Mouse (Mus musculus) kidney, embryonic 16.5 days (tissue): ENCODE data around the gene Mybph. TPM values are rescaled to one million over a fixed set of nuclear protein-coding genes. Genes with fewer than 3 reads are reported as not detected.

Experiments used
- ATAC-seq: fragments of 200-750 bp; cut with Nextera tagmentation; 2 replicates; pipeline ENCODE4 v1.8.0; 2017; ENCODE audit warnings: moderate TSS enrichment; ENCODE audit not compliant: low FRiP score, low TSS enrichment
- H3K27ac ChIP-seq: fragments of 300-500 bp; sonication (generic); 2 replicates; pipeline ENCODE4 v1.5.1; 2014; ENCODE audit warnings: low read length
- H3K27me3 ChIP-seq: fragments of 300-500 bp; sonication (generic); 2 replicates; pipeline ENCODE4 v1.6.1; 2014; ENCODE audit warnings: low read length, control low read depth, mixed read lengths; ENCODE audit not compliant: insufficient read depth
- H3K36me3 ChIP-seq: fragments of 300-500 bp; sonication (generic); 2 replicates; pipeline ENCODE4 v1.6.1; 2014; ENCODE audit warnings: low read length, control low read depth, mixed read lengths; ENCODE audit not compliant: insufficient read depth
- H3K4me1 ChIP-seq: fragments of 300-500 bp; sonication (generic); 2 replicates; pipeline ENCODE4 v1.6.1; 2014; ENCODE audit warnings: low read length, control low read depth, mixed read lengths; ENCODE audit not compliant: insufficient read depth
- H3K4me2 ChIP-seq: fragments of 300-500 bp; sonication (generic); replicated peaks from 2 replicates; pipeline ENCODE4 v1.6.1; 2014; ENCODE audit warnings: low read depth, low read length
- H3K4me3 ChIP-seq: fragments of 300-500 bp; sonication (generic); 2 replicates; pipeline ENCODE4 v1.5.1; 2014; ENCODE audit warnings: mild to moderate bottlenecking, low read length
- H3K9ac ChIP-seq: fragments of 300-500 bp; sonication (generic); replicated peaks from 2 replicates; pipeline ENCODE4 v1.6.1; 2014; ENCODE audit warnings: low read length
- H3K9me3 ChIP-seq: fragments of 300-500 bp; sonication (generic); 2 replicates; pipeline ENCODE4 v1.6.1; 2016; ENCODE audit warnings: low read length, control low read depth
- WGBS: fragments of 180-500 bp; shearing (Covaris S2); extraction: QIAGEN DNeasy Blood & Tissue Kit; methylation state at CpG from one replicate; pipeline ENCODE4 v1.1.7; 2014; 5-methylcytosine and 5-hydroxymethylcytosine counted together
- polyA plus RNA-seq: library from polyadenylated mRNA; unstranded; fragments of >200 nt; fragmentation: Nextera tagmentation; extraction: Ambion mirVana; gene quantifications from 2 replicates; pipeline ENCODE4 v1.2.1, GENCODE M21; 2015

Gene Mybph
- polyA plus RNA-seq, 1 experiment from 2014 or later: 1.7 TPM

DNA sequence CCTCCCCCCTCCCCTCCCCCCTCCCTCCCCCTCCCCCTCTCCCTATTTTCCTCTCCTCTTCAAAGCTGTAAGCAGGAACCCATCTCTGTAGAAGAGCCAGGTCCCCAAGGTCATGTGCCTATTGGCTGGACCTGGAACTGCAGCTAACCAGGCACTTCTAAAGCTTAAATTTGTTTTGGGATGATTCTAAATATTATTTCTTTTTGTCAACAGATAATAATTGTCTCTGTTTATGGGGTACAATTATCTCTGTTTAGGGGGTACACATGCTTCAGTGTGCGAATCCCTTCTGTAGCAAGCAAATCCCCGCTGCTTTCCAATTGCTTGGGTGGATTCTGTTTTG lies 23.4 kb downstream of the Mybph start:
- H3K4me3 ChIP-seq: no peak overlapping the region
- H3K9ac ChIP-seq: no peak overlapping the region
- 90% methylated on average over 2 of the region's 2 CpGs for WGBS
- no peak overlapping the region for H3K4me2 ChIP-seq
- 0 out of 2 replicates have a peak overlapping the region, but pooled peaks have one; percentile 48 for H3K27ac ChIP-seq
- no peak for ATAC-seq
- peaks cover 36% of the 10 kb centered on the region for H3K4me1 ChIP-seq
- no peaks in the 10 kb centered on the region for H3K36me3 ChIP-seq
- no peaks in the 10 kb centered on the region for H3K27me3 ChIP-seq
- H3K9me3 ChIP-seq: no peaks in the 10 kb centered on the region

GRCm38 (mm10) chr1:134217028-134217481 lies 23.8 kb downstream of the Mybph start:
- H3K9me3 ChIP-seq: no peaks in the 10 kb centered on the region
- H3K4me3 ChIP-seq: no peak overlapping the region
- no peaks in the 10 kb centered on the region for H3K36me3 ChIP-seq
- peaks cover 34% of the 10 kb centered on the region for H3K4me1 ChIP-seq
- H3K27me3 ChIP-seq: no peaks in the 10 kb centered on the region
- H3K27ac ChIP-seq: peak overlapping the region; percentile 52; the same call in 1 of the 2 replicates
- peak; percentile 52 for ATAC-seq
- H3K4me2 ChIP-seq: no peak overlapping the region
- 46% methylated on average over 12 of the region's 12 CpGs for WGBS
- no peak overlapping the region for H3K9ac ChIP-seq

DNA sequence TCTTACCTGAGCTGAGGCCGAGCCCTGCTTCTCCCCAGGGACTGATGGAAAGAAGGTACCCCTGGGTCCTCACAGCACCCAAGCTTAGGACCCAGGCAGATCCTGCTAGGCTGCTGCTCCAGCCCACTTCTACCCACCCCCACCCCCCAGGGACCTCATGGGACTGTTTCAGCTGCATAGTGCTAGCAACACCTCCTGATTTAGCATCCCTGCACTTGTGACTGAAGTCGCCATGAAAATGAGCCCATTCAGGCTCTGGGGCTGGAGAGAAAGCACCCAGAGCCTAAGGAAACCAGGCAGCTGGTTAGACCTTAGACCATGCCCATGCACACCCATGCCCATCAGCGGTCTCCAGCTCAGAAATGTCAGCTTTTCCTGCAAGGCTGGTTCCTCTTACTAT lies 24.7 kb downstream of the Mybph start:
- Histone ChIP-seq H3K4me2 (no peak overlapping the region), H3K27ac (no peak overlapping the region), H3K4me3 (no peak overlapping the region), H3K27me3 (no peaks in the 10 kb centered on the region), H3K9me3 (no peaks in the 10 kb centered on the region), H3K9ac (no peak overlapping the region), H3K4me1 (peaks cover 34% of the 10 kb centered on the region), H3K36me3 (no peaks in the 10 kb centered on the region)
- no peak for ATAC-seq
- WGBS: 89% methylated on average over 3 of the region's 3 CpGs

- 84% methylated on average over 5 of the region's 5 CpGs for WGBS
- H3K9ac ChIP-seq: no peak overlapping the region
- H3K27ac ChIP-seq: no peak overlapping the region
- H3K4me2 ChIP-seq: no peak overlapping the region
- H3K36me3 ChIP-seq: no peaks in the 10 kb centered on the region
- ATAC-seq: no peak
- peaks cover 40% of the 10 kb centered on the region for H3K4me1 ChIP-seq
- H3K9me3 ChIP-seq: no peaks in the 10 kb centered on the region
- no peak overlapping the region for H3K4me3 ChIP-seq
- no peaks in the 10 kb centered on the region for H3K27me3 ChIP-seq
These were observed 26.4 kb downstream of the Mybph start for GRCm38 (mm10) chr1:134219608-134220007.

DNA sequence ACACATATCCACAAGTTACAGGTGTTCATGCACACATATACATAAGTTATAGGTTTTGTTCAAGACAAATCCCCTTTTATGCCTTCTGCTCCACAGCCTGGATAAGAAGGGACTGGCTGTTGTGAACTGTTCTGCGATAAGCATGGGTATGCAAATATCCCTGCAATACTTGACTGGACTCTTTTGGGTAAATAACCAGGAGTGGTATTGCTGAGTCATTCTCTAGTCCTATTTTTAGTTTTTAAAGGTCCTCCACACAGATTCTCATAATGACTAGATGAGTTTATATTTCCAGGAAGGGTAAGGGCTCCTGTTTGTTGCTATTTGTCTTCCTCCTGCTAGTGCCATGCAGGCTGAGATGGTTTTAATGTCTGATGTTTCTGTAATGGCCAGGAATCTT lies 27.9 kb downstream of the Mybph start:
- 92% methylated on average over 1 of the region's 1 CpGs for WGBS
- Histone ChIP-seq H3K9me3 (no peaks in the 10 kb centered on the region), H3K4me3 (no peak overlapping the region), H3K4me2 (no peak overlapping the region), H3K9ac (no peak overlapping the region), H3K27me3 (no peaks in the 10 kb centered on the region), H3K4me1 (peaks cover 31% of the 10 kb centered on the region; the same call in 1 of the 2 replicates), H3K36me3 (no peaks in the 10 kb centered on the region), H3K27ac (no peak overlapping the region)
- no peak for ATAC-seq

GRCm38 (mm10) chr1:134222122-134223055 lies 29.1 kb downstream of the Mybph start:
- Histone ChIP-seq H3K36me3 (no peaks in the 10 kb centered on the region), H3K9ac (no peak overlapping the region), H3K4me1 (peaks cover 22% of the 10 kb centered on the region; the same call in 1 of the 2 replicates), H3K9me3 (no peaks in the 10 kb centered on the region), H3K4me2 (no peak overlapping the region), H3K4me3 (no peak overlapping the region), H3K27me3 (no peaks in the 10 kb centered on the region), H3K27ac (no peak overlapping the region)
- 42% methylated on average over 8 of the region's 8 CpGs for WGBS
- ATAC-seq: peak; percentile 35; the same call in 1 of the 2 replicates

GRCm38 (mm10) chr1:134224649-134225227 lies 31.5 kb downstream of the Mybph start:
- Histone ChIP-seq H3K9me3 (no peaks in the 10 kb centered on the region), H3K4me3 (no peak overlapping the region), H3K27me3 (no peaks in the 10 kb centered on the region), H3K4me2 (no peak overlapping the region), H3K4me1 (peaks cover 18% of the 10 kb centered on the region; the same call in 1 of the 2 replicates), H3K27ac (no peak overlapping the region), H3K9ac (no peak overlapping the region), H3K36me3 (no peaks in the 10 kb centered on the region)
- 73% methylated on average over 12 of the region's 12 CpGs for WGBS
- ATAC-seq: no peak

- H3K9ac ChIP-seq: no peak overlapping the region
- ATAC-seq: no peak
- no peaks in the 10 kb centered on the region for H3K27me3 ChIP-seq
- no peak overlapping the region for H3K4me3 ChIP-seq
- no peak overlapping the region for H3K27ac ChIP-seq
- H3K4me1 ChIP-seq: peaks cover 18% of the 10 kb centered on the region; the same call in 1 of the 2 replicates
- no peak overlapping the region for H3K4me2 ChIP-seq
- H3K36me3 ChIP-seq: no peaks in the 10 kb centered on the region
- no peaks in the 10 kb centered on the region for H3K9me3 ChIP-seq
- WGBS: 91% methylated on average over 5 of the region's 5 CpGs
These were observed 32.1 kb downstream of the Mybph start for GRCm38 (mm10) chr1:134225375-134225774.

DNA sequence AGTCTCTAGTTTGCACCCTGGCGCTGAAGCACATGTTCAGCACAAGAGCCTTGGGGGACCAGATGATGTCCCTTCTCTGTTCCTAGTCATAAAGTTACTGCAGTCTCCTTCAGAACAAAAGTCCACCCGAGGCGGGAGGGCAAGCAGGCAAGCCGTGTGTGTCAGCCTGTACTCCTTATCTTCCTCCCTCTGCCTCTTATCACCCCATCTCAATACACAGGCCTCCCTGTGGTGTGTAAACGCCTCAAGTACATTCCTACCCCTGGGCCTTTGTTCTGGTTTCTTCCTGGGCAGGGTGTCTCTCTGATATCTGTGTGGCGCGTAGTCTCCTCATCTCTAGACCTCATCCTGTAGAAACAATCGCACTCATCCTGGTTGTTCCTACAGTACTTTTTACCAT lies 33.5 kb downstream of the Mybph start:
- Histone ChIP-seq H3K27ac (no peak overlapping the region), H3K4me3 (no peak overlapping the region), H3K4me1 (peaks cover 22% of the 10 kb centered on the region; the same call in 1 of the 2 replicates), H3K36me3 (no peaks in the 10 kb centered on the region), H3K9ac (no peak overlapping the region), H3K4me2 (no peak overlapping the region), H3K27me3 (no peaks in the 10 kb centered on the region), H3K9me3 (no peaks in the 10 kb centered on the region)
- no peak for ATAC-seq
- WGBS: 73% methylated on average over 8 of the region's 8 CpGs
